Mouse (Mus musculus) liver, embryonic 11.5 days (tissue): Measurements from ENCODE around the gene D030056L22Rik. TPM values are rescaled to one million over a fixed set of nuclear protein-coding genes. Genes with fewer than 3 reads are reported as not detected.
A peak's percentile ranks its signal among the peaks of the same experiment; 100 is the strongest.

ENCODE experiments used
- ATAC-seq: fragments of 200-750 bp; cut with Nextera tagmentation; replicated peaks from 2 replicates; pipeline ENCODE4 v1.8.0; 2017; ENCODE audit warnings: moderate number of reproducible peaks, mild to moderate bottlenecking, moderate TSS enrichment, moderate library complexity; ENCODE audit not compliant: low FRiP score
- DNase-seq: peaks from one replicate; pipeline ENCODE4 v3.0.0-alpha.2; 2017; ENCODE audit warnings: low spot score
- H3K27ac ChIP-seq: fragments of 300-500 bp; sonication (generic); 2 replicates; pipeline ENCODE4 v1.5.1; 2014; ENCODE audit warnings: mild to moderate bottlenecking, low read depth, low read length, control low read depth
- H3K27me3 ChIP-seq: fragments of 300-500 bp; sonication (generic); replicated peaks from 2 replicates; pipeline ENCODE4 v1.6.1; 2014; ENCODE audit warnings: low read length, mixed read lengths; ENCODE audit not compliant: control insufficient read depth, insufficient read depth
- H3K36me3 ChIP-seq: fragments of 300-500 bp; sonication (generic); 2 replicates; pipeline ENCODE4 v1.6.1; 2014; ENCODE audit warnings: mild to moderate bottlenecking, low read length, moderate library complexity, mixed read lengths; ENCODE audit not compliant: control insufficient read depth, insufficient read depth
- H3K4me1 ChIP-seq: fragments of 300-500 bp; sonication (generic); replicated peaks from 2 replicates; pipeline ENCODE4 v1.6.1; 2014; ENCODE audit warnings: low read length, mixed read lengths; ENCODE audit not compliant: control insufficient read depth, insufficient read depth
- H3K4me2 ChIP-seq: fragments of 300-500 bp; sonication (generic); 2 replicates; pipeline ENCODE4 v1.6.1; 2014; ENCODE audit warnings: mild to moderate bottlenecking, control low read depth, moderate library complexity
- H3K4me3 ChIP-seq: fragments of 300-500 bp; sonication (generic); 2 replicates; pipeline ENCODE4 v1.5.1; 2014; ENCODE audit warnings: low read depth, low read length, control low read depth
- H3K9ac ChIP-seq: fragments of 300-500 bp; sonication (generic); 2 replicates; pipeline ENCODE4 v1.6.1; 2014; ENCODE audit warnings: low read depth, low read length, control low read depth
- H3K9me3 ChIP-seq: fragments of 300-500 bp; sonication (generic); 2 replicates; pipeline ENCODE4 v1.6.1; 2016; ENCODE audit warnings: low read length, inconsistent platforms, mixed read lengths; ENCODE audit not compliant: control insufficient read depth
- whole genome bisulfite sequencing: fragments of 180-500 bp; shearing (Covaris S2); extraction: QIAGEN DNeasy Blood & Tissue Kit; methylation state at CpG from one replicate; pipeline ENCODE4 v1.1.7; 2014; 5-methylcytosine and 5-hydroxymethylcytosine counted together
- polyA plus RNA-seq: library from polyadenylated mRNA; unstranded; fragments of >200 nt; fragmentation: Nextera tagmentation; extraction: Ambion mirVana; gene quantifications from 2 replicates; pipeline ENCODE4 v1.2.1, GENCODE M21; 2014

D030056L22Rik gene
- polyA plus RNA-seq, 1 experiment from 2014 or later, result 53.3 TPM

DNA sequence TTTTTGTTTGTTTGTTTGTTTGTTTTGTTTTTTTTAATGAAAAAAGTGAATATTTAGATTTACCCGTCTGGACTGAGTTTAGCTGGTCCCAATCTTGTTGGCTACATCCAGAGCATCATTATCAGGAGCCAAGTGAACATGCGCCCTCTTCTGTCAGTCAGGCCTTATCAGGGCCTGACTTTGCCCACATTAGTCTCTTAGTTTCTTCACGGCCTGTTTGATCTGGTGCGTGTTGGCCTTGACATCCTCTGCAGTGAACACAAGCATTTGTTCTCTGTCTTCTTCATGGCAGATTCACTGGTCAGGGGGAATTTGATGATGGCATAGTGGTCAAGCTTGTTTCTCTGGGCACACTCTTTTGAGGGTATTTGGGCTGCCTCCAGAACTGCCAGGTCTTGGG is 30.9 kb upstream of the D030056L22Rik start:
- Histone ChIP-seq H3K27ac (no peak overlapping the region), H3K4me2 (no peak overlapping the region), H3K9me3 (no peaks in the 10 kb centered on the region), H3K9ac (0 out of 2 replicates have a peak overlapping the region, but pooled peaks have one; percentile 5), H3K4me3 (no peak overlapping the region), H3K4me1 (peaks cover 3% of the 10 kb centered on the region; the same call in 1 of the 2 replicates), H3K36me3 (peaks cover 10% of the 10 kb centered on the region; the same call in 1 of the 2 replicates), H3K27me3 (no peaks in the 10 kb centered on the region)
- DNase-seq (no peak), ATAC-seq (peak; percentile 89)
- WGBS, result 30% methylated on average over 4 of the region's 4 CpGs

DNA sequence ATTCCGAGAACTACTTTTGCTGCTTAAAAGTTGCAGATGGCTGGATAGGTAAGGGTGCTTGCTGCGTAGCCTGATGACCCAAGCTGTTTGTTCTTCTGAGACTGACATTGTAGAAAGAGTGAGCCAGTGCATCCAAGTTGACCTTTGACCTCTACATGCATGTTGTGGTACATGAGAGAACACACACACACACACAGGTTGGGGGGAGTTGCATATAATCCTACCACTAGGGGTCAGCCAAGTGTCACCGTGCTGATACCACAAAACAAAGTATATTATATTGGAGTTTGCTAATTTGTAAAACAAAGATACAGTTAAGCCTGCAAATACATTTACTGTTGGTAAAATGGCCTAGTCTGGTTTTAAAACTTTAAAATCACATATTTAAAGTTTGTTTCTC is 25.4 kb upstream of the D030056L22Rik start:
- no peak for ATAC-seq
- 68% methylated on average over 3 of the region's 3 CpGs for WGBS
- H3K4me2 ChIP-seq, result no peak overlapping the region

DNA sequence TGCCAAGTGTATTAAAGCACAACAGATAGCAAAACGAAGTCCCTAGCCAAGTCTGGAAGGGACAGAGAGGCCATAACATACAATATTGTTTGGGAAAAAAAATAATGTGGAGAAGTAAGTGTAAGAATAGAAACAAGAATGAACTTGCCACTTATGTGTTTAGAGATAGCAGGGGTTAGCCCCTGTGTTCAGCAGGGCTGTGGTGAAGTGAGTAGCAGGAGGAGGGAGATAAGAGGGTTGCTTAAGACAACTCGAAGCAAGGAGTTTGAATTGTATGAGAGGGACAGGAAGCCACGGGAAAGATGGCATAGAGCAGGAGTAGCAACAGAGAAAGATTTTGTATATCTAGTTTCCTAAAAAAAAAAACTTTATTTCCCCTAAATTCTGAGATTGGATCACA is 20.8 kb upstream of the D030056L22Rik start:
- Histone ChIP-seq H3K9ac (peak overlapping the region; percentile 30; the same call in 1 of the 2 replicates), H3K4me2 (peak overlapping the region; percentile 55), H3K36me3 (peaks cover 2% of the 10 kb centered on the region; the same call in 1 of the 2 replicates), H3K9me3 (no peaks in the 10 kb centered on the region), H3K27ac (peak overlapping the region; percentile 90), H3K4me1 (peaks cover 23% of the 10 kb centered on the region), H3K27me3 (no peaks in the 10 kb centered on the region), H3K4me3 (no peak overlapping the region)
- ATAC-seq (peak; percentile 93), DNase-seq (no peak)
- WGBS, result 35% methylated on average over 3 of the region's 3 CpGs

More for the DNA sequence above, 25.4 kb upstream of the D030056L22Rik start:
- DNase-seq, result no peak
- no peak overlapping the region for H3K9ac ChIP-seq
- peaks cover 7% of the 10 kb centered on the region for H3K4me1 ChIP-seq
- H3K27ac ChIP-seq, result no peak overlapping the region
- no peaks in the 10 kb centered on the region for H3K36me3 ChIP-seq
- no peaks in the 10 kb centered on the region for H3K27me3 ChIP-seq
- H3K9me3 ChIP-seq, result no peaks in the 10 kb centered on the region
- no peak overlapping the region for H3K4me3 ChIP-seq

DNA sequence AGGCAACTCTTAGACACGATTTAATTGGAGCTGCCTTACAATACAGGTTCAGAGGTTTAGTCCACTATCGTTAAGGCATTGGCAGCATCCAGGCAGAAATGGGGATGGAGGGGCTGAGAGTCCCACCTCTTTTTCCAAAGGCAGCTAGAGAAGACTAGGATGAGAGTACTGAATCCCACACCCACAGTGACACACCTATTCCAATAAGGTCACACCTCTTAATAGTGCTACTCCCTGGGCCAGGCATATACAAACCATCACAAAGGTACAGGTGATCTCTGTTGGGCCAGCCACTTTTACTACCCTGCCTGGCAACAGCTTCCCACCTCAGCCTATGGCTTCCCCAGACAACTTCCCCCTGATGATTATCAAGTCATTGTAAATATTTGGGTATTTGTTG is 20.2 kb upstream of the D030056L22Rik start:
- no peaks in the 10 kb centered on the region for H3K27me3 ChIP-seq
- no peak overlapping the region for H3K4me3 ChIP-seq
- H3K27ac ChIP-seq, result peak overlapping the region; percentile 90
- peaks cover 23% of the 10 kb centered on the region for H3K4me1 ChIP-seq
- 66% methylated on average over 2 of the region's 2 CpGs for WGBS
- H3K9ac ChIP-seq, result peak overlapping the region; percentile 40; the same call in 1 of the 2 replicates
- H3K9me3 ChIP-seq, result no peaks in the 10 kb centered on the region
- no peak for DNase-seq
- H3K36me3 ChIP-seq, result peaks cover 2% of the 10 kb centered on the region; the same call in 1 of the 2 replicates
- ATAC-seq, result no peak
- peak overlapping the region; percentile 55 for H3K4me2 ChIP-seq

DNA sequence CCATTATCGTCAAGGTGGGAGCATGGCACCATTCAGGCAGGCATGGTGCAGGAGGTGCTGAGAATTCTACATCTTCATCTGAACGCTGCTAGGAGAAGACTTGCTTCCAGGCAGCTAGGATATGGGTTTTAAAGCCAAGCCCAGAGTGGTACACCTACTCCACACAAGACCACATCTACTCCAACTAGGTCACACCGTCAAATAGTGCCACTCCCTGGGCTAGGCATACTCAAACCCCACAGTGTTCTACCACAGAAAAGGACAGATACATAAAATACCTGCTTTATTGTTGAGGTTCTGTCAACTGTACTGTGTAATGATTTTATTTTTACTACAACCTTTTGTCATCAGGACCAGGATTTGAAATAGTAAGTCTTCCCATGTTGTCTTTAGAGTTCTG is 17.9 kb upstream of the D030056L22Rik start:
- WGBS, result 88% methylated on average over 3 of the region's 3 CpGs
- peaks cover 23% of the 10 kb centered on the region for H3K4me1 ChIP-seq

DNA sequence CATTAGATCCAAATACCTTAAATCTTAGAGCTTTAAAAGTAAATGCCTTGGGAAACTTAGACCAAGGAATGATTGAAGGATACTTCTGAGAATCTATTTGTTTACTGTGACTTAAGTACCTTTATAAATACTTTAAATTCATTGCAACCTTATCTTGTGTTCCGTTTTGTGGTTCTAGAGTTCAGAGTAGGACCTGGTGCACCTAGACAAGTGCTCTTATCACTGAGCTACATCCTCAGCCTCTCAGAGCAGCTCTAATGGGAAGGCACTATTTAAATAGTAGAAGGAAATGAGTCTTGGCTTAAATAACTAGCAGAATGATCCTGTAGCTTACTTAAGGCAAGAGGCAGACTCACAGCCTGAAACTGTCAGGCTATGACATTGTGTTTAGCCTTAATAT is 17.4 kb upstream of the D030056L22Rik start:
- H3K36me3 ChIP-seq, result peaks cover 2% of the 10 kb centered on the region; the same call in 1 of the 2 replicates
- peak overlapping the region; percentile 12; the same call in 1 of the 2 replicates for H3K4me2 ChIP-seq
- DNase-seq, result no peak
- H3K9me3 ChIP-seq, result no peaks in the 10 kb centered on the region
- H3K27ac ChIP-seq, result peak overlapping the region; percentile 26; the same call in 1 of the 2 replicates
- peaks cover 23% of the 10 kb centered on the region for H3K4me1 ChIP-seq
- 43% methylated on average over 1 of the region's 1 CpGs for WGBS
- no peak overlapping the region for H3K4me3 ChIP-seq
- ATAC-seq, result peak; percentile 80
- no peaks in the 10 kb centered on the region for H3K27me3 ChIP-seq
- H3K9ac ChIP-seq, result no peak overlapping the region

More for the DNA sequence above, 17.9 kb upstream of the D030056L22Rik start:
- H3K9me3 ChIP-seq, result no peaks in the 10 kb centered on the region
- H3K27me3 ChIP-seq, result no peaks in the 10 kb centered on the region
- peaks cover 2% of the 10 kb centered on the region; the same call in 1 of the 2 replicates for H3K36me3 ChIP-seq
- no peak overlapping the region for H3K4me3 ChIP-seq
- H3K9ac ChIP-seq, result no peak overlapping the region
- H3K4me2 ChIP-seq, result no peak overlapping the region
- DNase-seq, result no peak
- ATAC-seq, result peak; percentile 59; the same call in 1 of the 2 replicates
- no peak overlapping the region for H3K27ac ChIP-seq

DNA sequence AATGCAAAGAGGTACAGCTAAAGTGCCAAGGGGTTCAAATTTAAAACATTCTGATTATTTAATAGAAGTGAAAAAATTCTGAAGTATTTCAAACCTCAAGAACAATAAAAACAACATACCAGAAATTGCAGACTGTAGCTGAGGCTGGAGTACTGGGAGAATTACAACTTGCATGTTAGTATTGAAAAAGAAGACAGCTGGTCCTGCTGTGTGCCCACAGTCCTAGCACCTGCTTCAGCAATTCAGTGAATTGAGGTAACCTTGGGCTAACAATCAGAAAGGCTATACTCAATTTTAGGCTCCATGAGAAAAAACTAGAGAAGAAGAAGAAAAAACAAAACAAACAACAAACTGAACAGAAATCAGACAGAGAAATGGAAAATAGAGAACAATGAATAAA is 4.9 kb upstream of the D030056L22Rik start:
- Histone ChIP-seq H3K36me3 (peaks cover 2% of the 10 kb centered on the region; the same call in 1 of the 2 replicates), H3K9ac (no peak overlapping the region), H3K27me3 (no peaks in the 10 kb centered on the region), H3K9me3 (no peaks in the 10 kb centered on the region), H3K4me2 (no peak overlapping the region), H3K4me3 (no peak overlapping the region), H3K27ac (no peak overlapping the region), H3K4me1 (peaks cover 5% of the 10 kb centered on the region; the same call in 1 of the 2 replicates)
- DNase-seq (no peak), ATAC-seq (no peak)

DNA sequence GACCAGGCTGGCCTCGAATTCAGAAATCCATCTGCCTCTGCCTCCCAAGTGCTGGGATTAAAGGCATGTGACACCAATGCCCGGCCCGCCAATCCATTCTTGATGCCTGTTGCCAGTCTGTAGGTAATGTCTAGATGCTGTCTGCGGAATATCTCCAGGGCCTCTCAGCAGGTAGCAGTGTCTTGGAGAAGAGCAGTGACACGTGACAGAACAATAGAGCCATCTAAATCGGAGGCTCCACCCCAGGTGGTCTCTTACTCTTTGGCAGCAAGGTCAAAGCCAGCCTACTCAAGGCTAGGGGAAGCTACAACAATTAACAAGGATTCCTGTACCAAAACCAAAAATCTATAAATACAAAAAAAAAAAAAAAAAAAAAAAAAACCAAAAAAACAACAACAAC is 2.1 kb upstream of the D030056L22Rik start:
- Histone ChIP-seq H3K4me1 (peaks cover 20% of the 10 kb centered on the region; the same call in 1 of the 2 replicates), H3K27me3 (no peaks in the 10 kb centered on the region), H3K4me2 (no peak overlapping the region), H3K4me3 (no peak overlapping the region), H3K36me3 (peaks cover 2% of the 10 kb centered on the region; the same call in 1 of the 2 replicates), H3K9ac (no peak overlapping the region), H3K27ac (no peak overlapping the region), H3K9me3 (no peaks in the 10 kb centered on the region)
- ATAC-seq (no peak), DNase-seq (no peak)
- 87% methylated on average over 6 of the region's 6 CpGs for WGBS

DNA sequence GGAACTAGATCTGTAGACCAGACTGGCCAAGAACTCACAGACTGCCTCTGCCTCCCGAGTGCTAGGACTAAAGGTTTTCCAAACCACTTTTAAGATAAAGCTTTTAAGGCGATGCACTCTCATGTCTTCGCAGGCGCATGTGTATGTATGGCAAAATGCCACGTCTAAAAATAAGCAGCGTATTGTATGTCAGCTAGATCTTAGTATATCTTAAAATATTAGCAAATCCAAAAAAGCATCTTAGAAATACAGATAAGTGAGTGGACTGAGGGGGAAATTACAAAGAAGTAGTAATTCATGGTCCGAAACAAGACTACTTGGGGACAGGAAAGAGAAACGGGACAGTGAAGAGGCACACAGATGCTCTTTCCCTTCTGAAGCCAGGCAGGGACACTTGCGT is 1.4 kb upstream of the D030056L22Rik start:
- no peak overlapping the region for H3K4me3 ChIP-seq
- peak overlapping the region; percentile 87; the same call in 1 of the 2 replicates for H3K9ac ChIP-seq
- H3K27ac ChIP-seq, result peak overlapping the region; percentile 98
- no peak for ATAC-seq
- H3K4me1 ChIP-seq, result peaks cover 20% of the 10 kb centered on the region; the same call in 1 of the 2 replicates
- no peak for DNase-seq
- no peaks in the 10 kb centered on the region for H3K27me3 ChIP-seq
- H3K4me2 ChIP-seq, result peak overlapping the region; percentile 84
- 81% methylated on average over 9 of the region's 9 CpGs for WGBS
- no peaks in the 10 kb centered on the region for H3K9me3 ChIP-seq
- peaks cover 2% of the 10 kb centered on the region; the same call in 1 of the 2 replicates for H3K36me3 ChIP-seq
